Mouse (Mus musculus): ENCODE measurements at regions not wholly inside any gene's neighbourhood (a gene's known extent, or its start where the extent isn't known, plus 50 kb on each side); places are given as distances from the start of the nearest gene placed in this dataset.

DNA sequence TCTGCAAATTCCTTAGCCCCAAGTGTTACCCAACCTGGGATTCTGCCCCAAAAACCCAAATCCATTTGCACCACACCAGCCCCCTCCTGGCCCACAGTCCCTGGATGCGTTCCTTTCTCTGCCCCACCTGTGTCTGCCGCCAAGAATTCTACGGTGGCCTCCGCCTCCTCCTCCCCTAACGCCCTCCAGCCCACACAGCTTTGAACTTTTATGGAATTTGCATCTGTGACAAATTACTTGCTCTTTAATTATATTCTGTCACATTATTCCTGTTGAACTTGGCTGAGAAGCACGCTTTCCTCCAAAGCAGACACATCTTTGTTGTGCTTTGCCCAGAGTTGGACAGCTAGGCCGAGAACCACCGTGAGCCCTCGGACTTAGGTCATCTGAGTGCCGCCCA is 131.8 kb upstream of the Cops8 start:
- no peak overlapping the region for H3K9ac ChIP-seq
- no peak overlapping the region for H3K27ac ChIP-seq (replicated peaks)
- no peak for ATAC-seq (ENCODE audit: insufficient number of reproducible peaks, low FRiP score, low TSS enrichment, low read depth)
- WGBS, result 40% methylated on average over 10 of the region's 10 CpGs
- no peak overlapping the region for H3K4me2 ChIP-seq (replicated peaks)
- H3K9me3 ChIP-seq (replicated peaks), result no peaks in the 10 kb centered on the region
- H3K36me3 ChIP-seq, result no peaks in the 10 kb centered on the region
- H3K4me3 ChIP-seq (replicated peaks), result no peak overlapping the region
- peaks cover 15% of the 10 kb centered on the region for H3K4me1 ChIP-seq
- H3K27me3 ChIP-seq, result no peaks in the 10 kb centered on the region

DNA sequence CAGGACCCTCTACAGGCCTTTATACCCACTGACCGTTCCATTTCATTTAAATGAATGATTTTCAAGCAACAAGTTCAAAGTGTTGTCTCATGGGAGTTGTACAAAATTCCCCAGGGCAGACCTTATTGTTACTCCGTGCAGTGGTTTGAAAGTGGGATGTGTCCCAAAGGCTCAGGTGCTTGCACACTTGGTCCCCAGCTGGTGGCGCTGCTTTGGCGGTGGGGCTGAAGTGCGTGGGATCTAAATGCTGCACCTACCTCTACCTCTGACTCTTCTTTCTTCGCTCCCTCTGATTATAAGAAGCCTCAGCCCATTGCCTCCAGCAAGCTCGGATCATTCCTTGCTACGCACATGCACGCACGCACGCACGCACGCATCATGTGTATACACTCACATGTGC is 131.0 kb upstream of the Cops8 start:
- Histone ChIP-seq H3K9ac (no peak overlapping the region), H3K36me3 (no peaks in the 10 kb centered on the region), H3K9me3 (replicated peaks) (no peaks in the 10 kb centered on the region), H3K4me3 (replicated peaks) (no peak overlapping the region), H3K4me2 (replicated peaks) (no peak overlapping the region), H3K27ac (replicated peaks) (no peak overlapping the region), H3K27me3 (no peaks in the 10 kb centered on the region), H3K4me1 (peaks cover 20% of the 10 kb centered on the region)
- no peak for ATAC-seq (ENCODE audit: insufficient number of reproducible peaks, low FRiP score, low TSS enrichment, low read depth)
- 89% methylated on average over 13 of the region's 13 CpGs for WGBS

DNA sequence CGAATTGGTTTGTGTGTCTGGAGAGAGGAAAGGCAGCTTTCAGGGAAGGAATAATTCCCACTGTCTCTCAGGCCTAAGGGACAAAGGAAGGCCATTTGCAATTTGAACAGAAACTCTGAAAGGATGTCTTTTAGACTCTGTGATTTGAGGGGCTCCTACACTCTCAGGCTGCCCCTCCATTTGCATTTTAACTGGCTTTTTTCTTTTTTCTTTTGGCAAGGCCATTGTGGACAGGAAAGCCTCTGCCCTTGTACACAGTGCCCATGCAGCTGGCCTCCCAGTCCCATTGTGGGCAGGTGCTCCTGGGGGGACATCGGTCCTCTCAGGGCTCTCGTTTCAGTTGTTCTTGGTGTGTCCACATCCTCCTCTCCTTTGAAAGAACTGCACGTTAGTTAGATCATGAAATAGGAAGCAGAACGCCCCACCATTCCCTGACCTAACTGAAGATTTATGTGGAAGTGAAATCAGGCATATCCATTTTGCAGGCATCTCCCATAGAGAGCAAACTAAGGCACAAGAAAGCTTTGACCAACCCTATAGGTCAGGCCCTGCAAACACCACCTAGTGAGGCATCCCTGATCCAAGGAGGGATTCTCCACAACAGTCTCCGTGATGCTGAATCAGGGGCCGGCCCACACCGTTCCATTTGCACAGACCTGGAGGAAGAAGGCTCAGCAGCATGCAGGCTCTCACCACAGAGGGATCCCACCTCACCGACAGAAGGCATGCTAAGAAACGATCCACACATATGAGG is 127.5 kb upstream of the Cops8 start:
- H3K27ac ChIP-seq (replicated peaks), result no peak overlapping the region
- no peaks in the 10 kb centered on the region for H3K36me3 ChIP-seq
- no peak overlapping the region for H3K9ac ChIP-seq
- 79% methylated on average over 10 of the region's 10 CpGs for WGBS
- peaks cover 20% of the 10 kb centered on the region for H3K4me1 ChIP-seq
- ATAC-seq (ENCODE audit: insufficient number of reproducible peaks, low FRiP score, low TSS enrichment, low read depth), result no peak
- H3K9me3 ChIP-seq (replicated peaks), result no peaks in the 10 kb centered on the region
- no peak overlapping the region for H3K4me2 ChIP-seq (replicated peaks)
- no peak overlapping the region for H3K4me3 ChIP-seq (replicated peaks)
- no peaks in the 10 kb centered on the region for H3K27me3 ChIP-seq

DNA sequence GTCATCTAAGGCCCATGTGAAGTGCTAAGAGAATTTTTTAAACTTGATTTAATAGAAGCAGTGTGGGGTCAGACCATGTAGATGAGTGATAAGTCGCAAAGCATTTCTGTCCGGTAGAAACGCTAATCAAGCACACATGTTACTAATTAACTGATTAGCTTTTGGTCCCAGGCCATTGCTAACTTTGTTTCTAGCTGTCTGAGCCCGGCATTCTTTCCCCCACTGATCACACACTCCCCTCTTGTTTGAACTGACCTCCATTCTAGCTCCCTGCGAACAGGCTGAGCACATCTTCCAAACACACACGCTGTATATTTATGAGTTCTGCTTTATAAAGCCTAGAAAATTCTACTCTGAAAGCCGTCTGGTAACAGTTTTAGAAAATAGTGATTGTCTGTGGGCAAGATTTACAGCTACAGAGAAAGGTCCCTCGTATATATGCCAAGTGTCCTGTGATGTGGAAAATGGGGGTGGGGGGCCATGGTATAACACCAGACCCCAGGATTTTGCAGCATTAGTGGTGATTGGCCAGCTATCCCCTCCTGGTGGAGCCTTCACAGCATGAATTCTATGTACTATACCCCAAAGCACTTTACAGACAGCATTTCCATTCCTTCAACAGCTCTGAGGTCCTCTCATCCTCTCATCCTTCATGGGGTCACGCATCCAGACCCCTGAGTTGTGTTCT is 126.1 kb upstream of the Cops8 start:
- WGBS, result 40% methylated on average over 9 of the region's 9 CpGs
- Histone ChIP-seq H3K9ac (no peak overlapping the region), H3K9me3 (replicated peaks) (no peaks in the 10 kb centered on the region), H3K4me3 (replicated peaks) (no peak overlapping the region), H3K4me1 (peaks cover 12% of the 10 kb centered on the region), H3K27me3 (no peaks in the 10 kb centered on the region), H3K27ac (replicated peaks) (0 out of 2 replicates have a peak overlapping the region, but pooled peaks have one; percentile 22), H3K36me3 (no peaks in the 10 kb centered on the region), H3K4me2 (replicated peaks) (no peak overlapping the region)
- no peak for ATAC-seq (ENCODE audit: insufficient number of reproducible peaks, low FRiP score, low TSS enrichment, low read depth)

DNA sequence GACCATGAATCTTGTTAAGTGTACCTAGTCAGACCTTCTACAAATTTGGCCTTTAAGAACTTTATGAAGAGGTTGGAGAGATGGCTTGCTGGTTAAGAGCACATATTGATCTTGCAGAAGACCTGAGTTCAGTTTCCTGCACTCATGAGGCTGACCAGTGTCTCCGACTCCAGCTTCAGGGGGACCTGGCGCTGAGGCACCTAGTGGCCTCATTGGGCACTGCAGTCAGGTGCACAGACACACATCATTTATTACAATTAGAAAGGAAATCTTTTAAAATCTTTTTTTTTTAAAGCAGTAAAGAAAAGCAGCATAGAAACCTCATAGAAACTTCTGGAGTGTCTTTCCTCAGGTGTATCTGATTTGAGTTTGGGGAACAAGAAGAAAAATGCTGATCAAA is 123.9 kb upstream of the Cops8 start:
- no peak overlapping the region for H3K4me3 ChIP-seq (replicated peaks)
- H3K4me2 ChIP-seq (replicated peaks), result no peak overlapping the region
- H3K27me3 ChIP-seq, result no peaks in the 10 kb centered on the region
- no peak overlapping the region for H3K27ac ChIP-seq (replicated peaks)
- no peak overlapping the region for H3K9ac ChIP-seq
- 90% methylated on average over 2 of the region's 2 CpGs for WGBS
- H3K4me1 ChIP-seq, result peaks cover 16% of the 10 kb centered on the region
- ATAC-seq (ENCODE audit: insufficient number of reproducible peaks, low FRiP score, low TSS enrichment, low read depth), result no peak
- H3K36me3 ChIP-seq, result no peaks in the 10 kb centered on the region
- no peaks in the 10 kb centered on the region for H3K9me3 ChIP-seq (replicated peaks)

DNA sequence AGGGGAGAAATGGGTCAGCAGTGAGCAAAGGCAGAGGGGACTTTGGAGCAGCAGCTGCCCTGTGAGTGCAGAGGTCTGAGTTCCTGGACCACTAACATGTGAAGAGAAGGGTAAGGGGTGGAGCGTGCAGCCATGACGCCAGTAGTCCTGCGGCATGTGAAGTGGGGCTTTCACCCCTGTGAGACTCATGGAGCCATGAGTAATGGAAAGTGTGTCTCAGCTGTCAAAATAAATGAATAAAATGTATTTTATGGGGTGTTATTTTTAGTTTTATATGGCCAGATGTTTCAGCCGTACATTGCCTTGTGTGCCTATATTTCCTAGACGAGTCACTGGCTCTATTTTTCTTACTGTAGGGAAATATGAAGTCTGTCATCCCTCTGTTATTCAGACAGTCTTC is 121.5 kb upstream of the Cops8 start:
- no peak overlapping the region for H3K9ac ChIP-seq
- peaks cover 16% of the 10 kb centered on the region for H3K4me1 ChIP-seq
- H3K27me3 ChIP-seq, result no peaks in the 10 kb centered on the region
- H3K27ac ChIP-seq (replicated peaks), result peak overlapping the region; percentile 25; the same call in 1 of the 2 replicates
- H3K36me3 ChIP-seq, result no peaks in the 10 kb centered on the region
- no peaks in the 10 kb centered on the region for H3K9me3 ChIP-seq (replicated peaks)
- no peak for ATAC-seq (ENCODE audit: insufficient number of reproducible peaks, low FRiP score, low TSS enrichment, low read depth)
- no peak overlapping the region for H3K4me2 ChIP-seq (replicated peaks)
- 65% methylated on average over 5 of the region's 5 CpGs for WGBS
- H3K4me3 ChIP-seq (replicated peaks), result no peak overlapping the region

DNA sequence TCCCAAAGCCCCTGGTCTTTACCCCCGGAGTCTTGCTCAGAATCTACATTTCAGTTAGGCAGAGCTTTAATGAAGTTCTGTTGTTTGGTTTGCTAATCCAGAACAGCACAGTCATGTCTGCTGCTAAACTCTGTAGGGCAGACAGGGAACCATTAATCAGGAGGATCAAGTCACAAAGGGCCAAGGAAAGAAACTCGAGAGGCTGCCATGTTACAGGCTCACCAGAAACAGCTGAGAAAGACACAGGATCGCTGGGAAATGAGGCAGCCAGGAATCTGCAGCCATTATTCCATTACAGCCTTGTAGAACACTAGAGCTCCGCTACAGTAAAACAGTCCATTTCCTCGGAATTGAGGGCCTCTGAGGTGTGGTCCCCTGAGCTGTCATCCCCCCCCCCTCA is 121.1 kb upstream of the Cops8 start:
- Histone ChIP-seq H3K36me3 (no peaks in the 10 kb centered on the region), H3K27me3 (no peaks in the 10 kb centered on the region), H3K4me3 (replicated peaks) (no peak overlapping the region), H3K9ac (no peak overlapping the region), H3K27ac (replicated peaks) (peak overlapping the region; percentile 25; the same call in 1 of the 2 replicates), H3K4me1 (peaks cover 12% of the 10 kb centered on the region; the same call in 1 of the 2 replicates), H3K9me3 (replicated peaks) (no peaks in the 10 kb centered on the region), H3K4me2 (replicated peaks) (no peak overlapping the region)
- ATAC-seq (ENCODE audit: insufficient number of reproducible peaks, low FRiP score, low TSS enrichment, low read depth), result no peak
- WGBS, result 25% methylated on average over 5 of the region's 5 CpGs

DNA sequence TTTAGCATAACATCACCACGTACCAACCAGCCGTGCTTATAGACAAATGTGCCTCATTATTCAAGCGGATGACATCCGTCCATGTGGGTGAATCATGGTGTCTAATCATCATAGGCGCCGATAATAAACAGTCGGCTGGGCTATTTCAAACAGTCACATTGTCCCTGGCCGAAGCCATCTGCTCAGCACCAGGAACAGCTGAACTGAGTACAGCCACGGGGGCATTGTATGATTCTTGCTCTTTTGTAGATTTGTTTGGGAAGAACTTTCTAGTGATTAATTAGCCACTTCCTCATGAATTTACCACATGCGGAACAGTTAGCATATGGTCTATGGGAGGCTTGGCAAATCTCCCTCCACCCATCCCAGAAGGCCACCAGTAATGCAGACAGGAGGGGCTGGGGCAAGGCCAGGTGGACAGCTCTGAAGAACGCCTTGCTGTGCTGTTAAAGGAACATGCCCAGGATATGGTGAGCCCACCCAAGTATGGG is 116.4 kb upstream of the Cops8 start:
- H3K9me3 ChIP-seq (replicated peaks), result no peaks in the 10 kb centered on the region
- H3K4me3 ChIP-seq (replicated peaks), result no peak overlapping the region
- H3K9ac ChIP-seq, result no peak overlapping the region
- H3K27ac ChIP-seq (replicated peaks), result peak overlapping the region; percentile 55; the same call in 1 of the 2 replicates
- no peak; the same call in 1 of the 2 replicates for ATAC-seq (ENCODE audit: insufficient number of reproducible peaks, low FRiP score, low TSS enrichment, low read depth)
- H3K4me2 ChIP-seq (replicated peaks), result no peak overlapping the region
- peaks cover 20% of the 10 kb centered on the region for H3K4me1 ChIP-seq
- WGBS, result 61% methylated on average over 11 of the region's 11 CpGs
- no peaks in the 10 kb centered on the region for H3K36me3 ChIP-seq
- no peaks in the 10 kb centered on the region for H3K27me3 ChIP-seq

DNA sequence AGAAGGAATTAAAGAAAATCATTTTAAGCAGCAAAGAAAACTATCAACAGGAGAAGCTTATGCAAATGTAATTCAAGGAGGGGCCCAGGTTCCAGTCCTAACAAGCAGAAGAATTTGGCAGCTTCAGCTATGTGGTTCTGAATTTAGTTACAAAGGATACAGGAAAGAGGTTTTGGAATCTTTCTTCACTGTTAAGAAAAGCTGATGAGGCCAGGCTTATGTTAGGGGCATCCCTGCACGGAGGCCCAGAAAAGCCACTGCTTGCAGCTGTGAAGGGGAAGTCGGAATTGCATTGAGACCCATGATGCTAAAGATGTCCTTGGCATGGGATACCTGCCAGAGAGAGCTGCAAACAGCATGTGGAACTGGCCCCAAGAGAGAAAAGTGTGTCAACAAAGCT is 114.9 kb upstream of the Cops8 start:
- no peaks in the 10 kb centered on the region for H3K9me3 ChIP-seq (replicated peaks)
- 30% methylated on average over 2 of the region's 2 CpGs for WGBS
- no peaks in the 10 kb centered on the region for H3K36me3 ChIP-seq
- no peak overlapping the region for H3K9ac ChIP-seq
- H3K4me3 ChIP-seq (replicated peaks), result no peak overlapping the region
- peaks cover 20% of the 10 kb centered on the region for H3K4me1 ChIP-seq
- 0 out of 2 replicates have a peak, but pooled peaks have one; percentile 58 for ATAC-seq (ENCODE audit: insufficient number of reproducible peaks, low FRiP score, low TSS enrichment, low read depth)
- no peak overlapping the region for H3K4me2 ChIP-seq (replicated peaks)
- no peaks in the 10 kb centered on the region for H3K27me3 ChIP-seq
- peak overlapping the region; percentile 77 for H3K27ac ChIP-seq (replicated peaks)

DNA sequence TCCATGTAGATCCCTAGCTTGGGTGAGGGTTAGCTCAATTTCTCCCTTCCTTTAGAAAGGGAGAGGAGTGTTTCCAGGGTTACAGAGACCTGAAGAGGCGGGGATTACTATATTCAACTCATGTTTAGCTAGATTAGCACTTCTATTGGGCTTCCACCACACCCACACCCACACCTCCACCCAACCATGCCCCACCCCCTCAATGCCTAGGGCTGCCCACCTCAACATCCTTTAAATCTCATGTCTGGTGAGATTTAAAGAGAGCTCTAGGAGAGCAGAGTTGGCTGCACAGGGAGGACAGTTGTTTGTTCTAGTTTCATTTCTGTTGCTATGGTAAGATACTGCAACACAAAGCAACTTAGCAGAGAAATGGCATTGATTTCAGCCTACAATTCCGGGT is 113.8 kb upstream of the Cops8 start:
- peak overlapping the region; percentile 77 for H3K27ac ChIP-seq (replicated peaks)
- H3K4me2 ChIP-seq (replicated peaks), result no peak overlapping the region
- no peak overlapping the region for H3K9ac ChIP-seq
- H3K4me1 ChIP-seq, result peaks cover 31% of the 10 kb centered on the region
- no peaks in the 10 kb centered on the region for H3K36me3 ChIP-seq
- ATAC-seq (ENCODE audit: insufficient number of reproducible peaks, low FRiP score, low TSS enrichment, low read depth), result no peak
- no peak overlapping the region for H3K4me3 ChIP-seq (replicated peaks)
- 75% methylated on average over 2 of the region's 2 CpGs for WGBS
- H3K27me3 ChIP-seq, result no peaks in the 10 kb centered on the region
- no peaks in the 10 kb centered on the region for H3K9me3 ChIP-seq (replicated peaks)

DNA sequence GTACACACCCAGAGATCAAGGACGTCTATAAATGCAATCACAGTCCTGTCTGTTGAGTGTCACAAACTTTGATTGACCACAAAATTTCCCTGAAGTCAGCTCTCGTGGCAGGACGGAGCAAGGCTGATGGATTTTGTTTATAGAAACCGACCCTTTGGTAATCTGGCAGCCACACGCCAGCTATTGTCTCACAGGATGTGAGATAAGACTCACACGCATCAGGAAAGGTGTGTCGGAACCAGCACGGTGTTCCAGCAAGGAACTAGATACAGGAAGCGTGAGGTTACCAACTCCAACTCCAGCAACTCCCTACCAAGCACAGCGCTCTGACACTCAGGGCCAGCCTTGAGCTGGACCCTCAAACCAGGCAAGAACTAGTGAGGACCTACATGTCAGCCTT is 112.4 kb upstream of the Cops8 start:
- H3K4me3 ChIP-seq (replicated peaks), result no peak overlapping the region
- no peak overlapping the region for H3K27ac ChIP-seq (replicated peaks)
- no peaks in the 10 kb centered on the region for H3K27me3 ChIP-seq
- H3K4me2 ChIP-seq (replicated peaks), result no peak overlapping the region
- ATAC-seq (ENCODE audit: insufficient number of reproducible peaks, low FRiP score, low TSS enrichment, low read depth), result no peak
- H3K4me1 ChIP-seq, result peaks cover 35% of the 10 kb centered on the region
- H3K9ac ChIP-seq, result no peak overlapping the region
- H3K36me3 ChIP-seq, result no peaks in the 10 kb centered on the region
- 85% methylated on average over 10 of the region's 10 CpGs for WGBS
- H3K9me3 ChIP-seq (replicated peaks), result no peaks in the 10 kb centered on the region

Measured in embryonic facial prominence, embryonic 15.5 days (tissue).